Mouse (Mus musculus) kidney, adult 9 months (tissue): ENCODE data around the gene Brf1.

Experiments
- DNase-seq: peaks from one replicate; pipeline ENCODE4 v3.0.0; 2022

The Brf1 gene

DNA sequence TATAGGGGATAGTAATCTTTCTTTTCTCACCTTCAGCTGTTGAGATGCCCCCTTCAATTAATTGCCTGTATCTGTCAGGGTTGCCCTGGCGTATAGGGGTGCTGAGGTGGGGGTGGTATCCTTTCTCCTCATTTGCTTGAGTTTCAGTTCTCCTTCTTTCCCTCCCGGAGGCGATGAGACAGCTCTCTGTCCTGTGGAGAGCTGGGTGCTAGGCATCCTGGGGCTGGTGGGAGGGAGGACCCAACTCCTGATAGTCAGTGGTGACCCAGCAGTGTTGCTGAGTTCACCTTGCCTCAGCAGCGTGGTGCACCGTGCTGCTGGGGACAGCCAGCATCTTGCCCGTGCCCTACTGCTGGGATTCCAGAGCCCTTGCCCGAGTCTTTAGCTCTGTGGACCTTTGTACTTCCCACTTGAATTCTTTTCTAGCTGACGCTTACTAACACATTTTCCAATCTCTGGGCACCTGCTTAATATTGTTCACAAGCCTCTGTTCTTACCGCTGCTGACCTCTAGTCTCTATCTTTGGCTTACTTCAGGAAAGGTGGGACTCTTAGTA, 17.0 kb upstream of the Brf1 start:
- peak; percentile 57 for DNase-seq

DNA sequence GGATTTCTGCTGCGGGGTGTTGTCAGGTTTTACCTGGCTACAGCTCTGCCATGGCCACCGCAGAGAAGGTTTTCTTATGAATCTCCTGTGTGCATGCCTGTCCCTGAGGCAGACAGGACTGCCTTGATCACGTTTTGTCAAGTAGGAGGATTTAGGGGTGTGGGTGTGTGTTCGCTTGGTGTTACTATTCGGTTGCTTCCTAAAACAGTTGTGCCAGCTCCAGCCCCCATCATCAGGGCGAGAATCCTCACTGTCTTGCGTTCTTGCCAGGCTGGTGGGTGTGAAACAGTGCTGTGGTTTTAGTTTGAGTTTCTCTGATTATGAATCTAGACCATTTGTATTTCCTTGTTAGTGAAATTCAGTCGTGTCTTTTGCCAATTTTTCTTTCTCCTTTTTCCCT, 16.5 kb upstream of the Brf1 start:
- DNase-seq = no peak

- no peak for DNase-seq
Observed at GRCm38 (mm10) chr12:113015956-113016355, 15.5 kb upstream of the Brf1 start.

DNA sequence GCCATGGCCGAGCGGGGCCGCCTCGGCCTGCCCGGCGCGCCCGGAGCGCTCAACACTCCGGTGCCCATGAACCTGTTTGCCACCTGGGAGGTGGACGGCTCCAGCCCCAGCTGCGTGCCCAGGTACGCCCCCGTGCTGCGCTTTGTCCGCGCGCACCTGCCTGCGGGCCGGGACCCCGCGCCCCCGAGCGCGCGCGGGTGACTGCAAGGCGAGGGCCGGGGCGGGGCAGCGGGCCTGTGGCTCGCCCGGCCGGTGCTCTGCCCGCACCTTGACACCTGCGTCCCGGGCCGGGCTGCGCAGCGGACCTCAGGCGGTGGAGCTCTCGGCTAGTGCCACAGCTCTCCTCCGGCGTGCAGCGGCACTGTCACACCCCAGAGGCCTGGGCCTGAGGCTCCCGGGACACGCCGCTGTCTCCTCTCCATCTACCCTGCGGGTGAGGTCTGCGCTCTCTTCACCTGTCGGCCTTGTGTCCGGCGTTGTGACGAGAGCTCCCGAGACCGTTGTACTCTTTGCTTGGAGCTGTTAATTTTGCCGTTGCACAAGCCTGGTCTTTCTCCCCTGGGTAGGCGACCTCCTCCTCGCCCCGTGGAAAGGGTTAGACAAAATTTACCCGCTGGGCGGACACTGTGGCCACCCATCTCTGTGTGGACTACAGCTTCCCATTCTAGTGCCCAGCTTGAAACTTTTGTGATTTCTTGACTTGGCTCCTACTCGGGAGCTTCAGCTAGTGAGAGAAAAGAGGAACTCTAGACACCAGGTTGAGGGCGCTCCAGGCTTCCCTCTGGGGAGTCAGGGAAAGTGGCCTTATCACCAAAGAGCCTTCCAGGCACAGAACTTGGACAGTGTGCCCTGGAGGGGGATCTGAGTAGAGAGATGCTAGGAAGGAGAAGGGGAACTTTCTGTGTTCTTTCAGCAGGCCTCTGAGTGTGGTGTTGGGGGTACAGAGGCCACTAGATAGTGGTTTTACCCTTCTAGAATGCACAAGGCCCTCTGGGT, 14.4 kb upstream of the Brf1 start:
- DNase-seq = peak; percentile 54

DNA sequence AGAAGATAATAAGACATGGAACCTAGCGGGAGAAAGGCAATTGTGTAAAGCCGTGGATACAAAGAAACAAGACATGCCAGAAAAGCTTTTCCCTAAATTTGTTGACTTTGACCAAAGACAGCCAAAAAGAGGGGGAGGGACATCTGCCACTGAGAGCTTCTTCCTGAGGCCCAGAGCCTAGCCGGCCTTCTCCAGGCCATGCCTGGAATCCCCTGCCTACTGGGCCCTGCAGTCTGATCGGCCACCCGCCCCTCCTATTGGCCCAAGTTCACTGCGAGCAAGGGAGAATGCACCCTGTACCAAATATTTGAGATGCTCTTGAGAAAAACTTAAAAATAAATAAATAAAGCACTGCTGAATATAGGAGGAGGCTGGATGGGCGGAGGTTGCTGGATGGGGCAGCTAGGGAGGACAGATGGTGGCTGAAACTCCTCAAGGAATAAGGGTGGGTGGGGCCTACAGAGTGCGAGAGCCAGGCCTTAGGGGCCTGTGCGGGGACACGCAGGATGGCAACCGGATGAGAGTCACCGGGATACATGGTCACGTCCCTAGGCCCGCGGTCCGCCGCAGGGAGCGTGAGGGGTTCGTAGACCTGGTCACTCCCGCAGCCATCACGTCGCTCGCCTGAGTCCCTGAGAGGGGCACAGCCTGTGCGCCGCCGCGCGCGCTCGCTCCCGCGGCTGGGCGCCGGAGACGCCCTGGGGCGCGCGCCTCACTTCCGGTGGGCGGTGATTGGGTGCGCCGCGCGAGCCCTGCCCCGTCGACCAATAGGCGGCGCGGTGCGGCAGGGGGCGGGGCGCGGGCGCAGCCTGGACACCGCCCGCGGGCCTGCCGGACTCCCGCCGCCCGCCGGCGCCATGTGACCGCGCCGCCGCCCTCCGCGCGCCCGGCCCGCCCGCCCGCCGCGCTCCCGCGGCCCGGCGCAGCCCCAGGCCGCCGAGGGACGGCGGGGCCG, 13.4 kb upstream of the Brf1 start, which contains the start of gene Pacs2:
Gene Pacs2, plus strand, starts transcription at position 905 of the 955 bp plus-strand sequence.
- peak; percentile 93 for DNase-seq

- DNase-seq = no peak
Observed at GRCm38 (mm10) chr12:113013021-113013491, 12.6 kb upstream of the Brf1 start.

- no peak for DNase-seq
Observed at GRCm38 (mm10) chr12:113012443-113012842, 11.9 kb upstream of the Brf1 start.

GRCm38 (mm10) chr12:113011702-113012360, 11.3 kb upstream of the Brf1 start:
- DNase-seq = peak; percentile 54

- DNase-seq = peak; percentile 91
Observed at GRCm38 (mm10) chr12:113004993-113005392, 4.5 kb upstream of the Brf1 start.

- DNase-seq = no peak
Observed at GRCm38 (mm10) chr12:113004011-113004410, 3.5 kb upstream of the Brf1 start.

GRCm38 (mm10) chr12:113002667-113003066, 2.2 kb upstream of the Brf1 start:
- DNase-seq = no peak

DNA sequence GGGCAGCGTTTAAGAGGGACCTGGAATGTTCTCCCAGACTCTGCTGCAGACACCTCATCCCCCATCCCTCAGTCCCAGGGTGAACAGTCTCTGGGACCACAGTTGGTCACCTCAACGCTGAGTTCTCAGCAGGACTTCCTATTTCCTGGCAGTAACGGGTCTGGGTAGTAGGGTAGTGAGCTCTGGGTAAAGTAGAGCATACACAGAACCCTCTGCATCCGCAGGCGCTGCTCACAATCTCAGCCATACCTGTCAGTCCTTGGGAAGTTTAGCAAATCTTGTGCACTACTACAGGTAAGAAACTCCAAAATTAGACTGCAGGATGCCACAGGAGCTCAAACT, 600 bp upstream of the Brf1 start:
- no peak for DNase-seq

DNA sequence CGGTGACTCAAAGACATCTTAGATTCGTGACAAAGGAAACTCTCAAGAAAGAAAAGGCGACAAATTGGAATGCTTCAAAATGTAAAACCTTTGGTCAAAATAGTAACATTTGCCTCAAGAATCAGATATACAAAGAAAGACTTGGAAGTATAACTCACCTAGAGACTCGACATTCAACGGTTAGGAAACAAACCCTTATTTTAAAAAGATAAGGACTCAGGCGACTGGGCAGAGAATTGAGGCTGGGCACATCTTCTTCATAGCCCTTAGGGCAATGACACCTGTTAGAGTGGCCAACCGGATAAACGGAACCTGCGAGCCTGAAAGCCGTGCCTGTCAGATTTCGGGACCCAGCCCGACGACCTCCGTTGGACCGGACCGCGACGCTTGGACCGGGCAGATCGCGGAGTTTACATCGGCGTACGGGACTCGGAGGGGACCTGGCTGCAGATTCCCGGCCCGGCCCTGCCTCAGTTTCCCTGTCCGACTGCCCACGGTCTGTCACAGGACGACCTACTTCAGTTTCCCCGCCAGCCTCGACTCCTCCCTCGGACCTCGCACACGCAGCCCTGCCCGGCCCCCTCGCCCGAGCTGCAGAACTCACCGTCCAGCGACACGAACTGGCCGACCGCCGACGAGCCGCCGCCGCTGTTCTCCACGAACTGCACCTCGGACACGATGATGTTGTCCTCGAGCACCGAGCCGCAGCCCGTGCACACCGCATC, 773 bp downstream of the Brf1 start:
- no peak for DNase-seq

GRCm38 (mm10) chr12:112994153-112994552, 6.4 kb downstream of the Brf1 start:
- no peak for DNase-seq

DNA sequence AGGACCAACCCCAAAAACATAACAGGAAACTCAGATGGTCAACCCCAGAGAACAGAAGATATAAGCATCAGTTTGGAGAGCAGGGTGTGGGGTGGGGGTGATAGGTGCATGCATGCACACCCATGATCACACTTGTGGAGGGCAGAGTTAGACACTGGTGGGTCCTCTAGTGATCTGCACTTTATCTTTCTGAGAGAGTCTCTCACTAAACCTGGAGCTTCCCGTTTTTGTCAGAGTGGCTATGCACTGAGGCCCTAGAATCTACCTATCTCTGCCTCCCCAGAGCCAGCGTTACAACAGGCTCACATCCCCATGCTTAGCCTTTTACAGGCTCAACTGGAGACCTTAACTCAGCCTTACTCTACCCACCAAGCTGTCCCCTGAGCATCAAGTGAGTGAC, 9.1 kb downstream of the Brf1 start:
- DNase-seq = no peak

DNA sequence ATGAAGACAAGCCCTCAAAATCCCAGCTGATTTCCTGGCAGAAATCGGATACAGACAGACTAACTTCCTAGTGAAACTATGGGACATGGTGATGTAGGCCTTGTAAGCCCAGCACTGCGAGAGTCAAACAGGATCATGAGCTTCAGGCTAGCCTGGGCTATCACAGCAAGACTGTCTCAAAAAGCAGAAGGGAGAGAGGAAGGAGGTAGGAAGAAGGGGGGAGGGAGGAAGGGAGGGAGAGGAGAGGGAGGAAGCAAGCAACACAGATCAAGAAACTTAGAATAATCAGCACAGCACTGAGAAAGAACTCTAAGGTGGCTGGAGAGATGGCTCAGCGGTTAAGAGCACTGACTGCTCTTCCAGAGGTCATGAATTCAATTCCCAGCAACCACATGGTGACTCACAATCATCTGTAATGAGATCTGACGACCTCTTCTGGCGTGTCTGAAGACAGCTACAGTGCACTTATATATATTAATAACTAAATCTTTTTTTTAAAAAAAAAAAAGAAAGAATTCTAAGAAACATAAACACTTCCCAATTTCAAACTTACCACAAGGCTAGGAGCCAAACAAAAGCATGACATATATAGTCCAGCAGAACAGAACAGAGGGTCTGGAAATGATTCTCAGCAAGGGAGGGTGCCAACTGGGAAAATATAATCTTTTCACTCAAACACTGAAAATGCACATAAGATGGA, 9.6 kb downstream of the Brf1 start:
- no peak for DNase-seq

GRCm38 (mm10) chr12:112987877-112988276, 12.6 kb downstream of the Brf1 start:
- DNase-seq = no peak

DNA sequence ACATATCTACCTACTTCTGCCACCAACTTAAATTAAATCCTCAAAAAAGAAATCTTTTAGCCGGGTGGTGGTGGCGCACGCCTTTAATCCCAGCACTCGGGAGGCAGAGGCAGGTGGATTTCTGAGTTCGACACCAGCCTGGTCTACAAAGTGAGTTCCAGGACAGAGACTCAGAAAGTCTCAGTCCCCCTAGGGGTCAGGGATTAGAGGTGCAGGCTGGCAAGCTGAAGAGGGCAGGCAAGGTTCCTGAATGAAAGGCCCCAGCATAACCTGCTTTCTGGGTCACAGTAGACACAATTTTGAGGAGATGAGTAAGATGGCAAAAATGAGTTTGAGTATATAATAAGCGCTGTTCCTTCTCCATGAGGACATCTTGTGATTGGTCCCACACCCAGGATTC, 15.2 kb downstream of the Brf1 start:
- DNase-seq = no peak

GRCm38 (mm10) chr12:112982031-112982430, 18.5 kb downstream of the Brf1 start:
- DNase-seq = no peak

GRCm38 (mm10) chr12:112977156-112977555, 23.3 kb downstream of the Brf1 start:
- DNase-seq = no peak
